Mouse (Mus musculus) heart, adult 2 months (tissue): ENCODE measurements around the gene Methig1. TPM values are rescaled to one million over a fixed set of nuclear protein-coding genes. Genes with fewer than 3 reads are reported as not detected.

Experiments
- DNase-seq, 2 experiments: peaks; one replicate each; pipeline ENCODE4 v3.0.0; 2021
- H3K27ac ChIP-seq: fragments of 200-600 bp; 2 replicates; pipeline ENCODE4 v1.8.1; 2022
- H3K27me3 ChIP-seq: fragments of 200-500 bp; 2 replicates; pipeline ENCODE4 v1.6.1; 2012; ENCODE audit warnings: mild to moderate bottlenecking, low read length, inconsistent platforms, mixed read lengths; ENCODE audit not compliant: control insufficient read depth, insufficient read depth
- H3K36me3 ChIP-seq: fragments of 200-500 bp; 2 replicates; pipeline ENCODE4 v1.6.1; 2012; ENCODE audit warnings: low read length, inconsistent platforms; ENCODE audit not compliant: control insufficient read depth, insufficient read depth
- H3K4me1 ChIP-seq: fragments of 200-500 bp; 2 replicates; pipeline ENCODE4 v1.6.1; 2011; ENCODE audit warnings: low read length; ENCODE audit not compliant: control insufficient read depth, insufficient read depth
- H3K4me3 ChIP-seq: fragments of 200-600 bp; 2 replicates; pipeline ENCODE4 v1.8.1; 2022
- H3K79me2 ChIP-seq: fragments of 200-500 bp; replicated peaks from 2 replicates; pipeline ENCODE4 v1.6.1; 2012; ENCODE audit warnings: mild to moderate bottlenecking, inconsistent platforms, low read length, moderate library complexity, mixed read lengths; ENCODE audit not compliant: control insufficient read depth, insufficient read depth
- H3K9ac ChIP-seq: fragments of 200-500 bp; 2 replicates; pipeline ENCODE4 v1.6.1; 2012; ENCODE audit warnings: low read depth, mild to moderate bottlenecking, control low read depth, inconsistent platforms, low read length, mixed read lengths
- CTCF ChIP-seq: fragments of 200-600 bp; IDR thresholded peaks from 2 replicates; pipeline ENCODE4 v1.8.1; 2022; ENCODE audit warnings: antibody characterized with exemption, mild to moderate bottlenecking, moderate library complexity
- EP300 ChIP-seq: fragments of 200-500 bp; IDR thresholded peaks from 2 replicates; pipeline ENCODE4 v1.6.1; 2011; ENCODE audit warnings: low read depth, low read length, control low read depth; ENCODE audit not compliant: insufficient read depth
- POLR2A ChIP-seq: fragments of 200-500 bp; IDR thresholded peaks from 2 replicates; pipeline ENCODE4 v1.6.1; 2011; ENCODE audit warnings: mild to moderate bottlenecking, low read depth, low read length, control low read depth; ENCODE audit not compliant: insufficient read depth
- WGBS: fragments of 180-500 bp; shearing (Covaris S2); methylation state at CpG from one replicate; pipeline ENCODE4 v1.1.7; 2018; 5-methylcytosine and 5-hydroxymethylcytosine counted together
- intact Hi-C: fragments of 180-260 bp; cut with DNase I; formaldehyde crosslinking; loops from one replicate; pipeline ENCODE4 v1.15.1; 2025
- polyA plus RNA-seq: library from polyadenylated mRNA; depleted of rRNA; stranded (reverse); fragments of >200 nt; gene quantifications from 2 replicates; pipeline ENCODE4 v1.2.3, GENCODE M21; 2012
- total RNA-seq, 2 experiments: library from RNA; stranded (reverse); gene quantifications; 2 replicates each; pipeline ENCODE4 v1.2.3; 2021

Methig1 gene
- total and polyA plus RNA-seq, 3 experiments = 0.34 TPM; not detected in 2

GRCm38 (mm10) chr15:100395561-100395960 lies 42.6 kb downstream of the Methig1 start:
- no peak for DNase-seq
- no peaks in the 10 kb centered on the region for H3K4me1 ChIP-seq
- WGBS = 97% methylated on average over 3 of the region's 3 CpGs
- H3K79me2 ChIP-seq = no peaks in the 10 kb centered on the region
- H3K27me3 ChIP-seq = no peaks in the 10 kb centered on the region
- H3K9ac ChIP-seq = no peak overlapping the region
- H3K36me3 ChIP-seq = no peaks in the 10 kb centered on the region
- H3K27ac ChIP-seq = no peak overlapping the region
- intact Hi-C loops = no loop called here
- H3K4me3 ChIP-seq = no peak overlapping the region
- TF ChIP-seq CTCF = peak; percentile 30; the same call in 1 of the 2 replicates
- no peak for TF ChIP-seq POLR2A

GRCm38 (mm10) chr15:100400592-100401250 lies 47.8 kb downstream of the Methig1 start:
- WGBS = 88% methylated on average over 16 of the region's 16 CpGs
- H3K36me3 ChIP-seq = no peaks in the 10 kb centered on the region
- no peak for DNase-seq

GRCm38 (mm10) chr15:100401811-100402210 lies 48.9 kb downstream of the Methig1 start:
- Histone ChIP-seq H3K9ac (no peak overlapping the region), H3K4me3 (no peak overlapping the region), H3K27me3 (no peaks in the 10 kb centered on the region), H3K27ac (no peak overlapping the region), H3K4me1 (0 out of 2 replicates have a peak, but pooled peaks cover 3% of the 10 kb centered on the region), H3K36me3 (no peaks in the 10 kb centered on the region), H3K79me2 (no peaks in the 10 kb centered on the region)
- no peak for DNase-seq
- no peak for TF ChIP-seq CTCF
- TF ChIP-seq EP300 = no peak
- TF ChIP-seq POLR2A = no peak
- intact Hi-C loops = no loop called here
- whole genome bisulfite sequencing = 88% methylated on average over 4 of the region's 4 CpGs

More at GRCm38 (mm10) chr15:100400592-100401250, 47.8 kb downstream of the Methig1 start:
- Histone ChIP-seq H3K27ac (no peak overlapping the region), H3K4me1 (0 out of 2 replicates have a peak, but pooled peaks cover under 1% of the 10 kb centered on the region), H3K4me3 (no peak overlapping the region), H3K9ac (no peak overlapping the region), H3K79me2 (no peaks in the 10 kb centered on the region), H3K27me3 (no peaks in the 10 kb centered on the region)
- intact Hi-C loops = no loop called here
- no peak for TF ChIP-seq CTCF
- TF ChIP-seq EP300 = no peak
- TF ChIP-seq POLR2A = no peak

- WGBS = 87% methylated on average over 14 of the region's 14 CpGs
- TF ChIP-seq CTCF (no peak), POLR2A (no peak), EP300 (no peak)
- Histone ChIP-seq H3K27ac (no peak overlapping the region), H3K79me2 (no peaks in the 10 kb centered on the region), H3K27me3 (no peaks in the 10 kb centered on the region), H3K4me1 (0 out of 2 replicates have a peak, but pooled peaks cover 3% of the 10 kb centered on the region), H3K4me3 (no peak overlapping the region), H3K36me3 (no peaks in the 10 kb centered on the region), H3K9ac (no peak overlapping the region)
- no peak for DNase-seq
- intact Hi-C loops = no loop called here
Observed at GRCm38 (mm10) chr15:100402347-100402746, 49.4 kb downstream of the Methig1 start.

GRCm38 (mm10) chr15:100402798-100403197 lies 49.8 kb downstream of the Methig1 start:
- H3K79me2 ChIP-seq = no peaks in the 10 kb centered on the region
- H3K4me1 ChIP-seq = 0 out of 2 replicates have a peak, but pooled peaks cover 3% of the 10 kb centered on the region
- no peak overlapping the region for H3K4me3 ChIP-seq
- no peak for DNase-seq
- no peaks in the 10 kb centered on the region for H3K27me3 ChIP-seq
- H3K36me3 ChIP-seq = no peaks in the 10 kb centered on the region
- intact Hi-C loops = no loop called here
- TF ChIP-seq POLR2A (no peak), EP300 (no peak), CTCF (no peak)
- H3K9ac ChIP-seq = no peak overlapping the region
- WGBS = 87% methylated on average over 4 of the region's 4 CpGs
- H3K27ac ChIP-seq = no peak overlapping the region

GRCm38 (mm10) chr15:100403318-100404000 lies 50.5 kb downstream of the Methig1 start:
- no peak overlapping the region for H3K27ac ChIP-seq
- 0 out of 2 replicates have a peak, but pooled peaks cover 3% of the 10 kb centered on the region for H3K4me1 ChIP-seq
- no peaks in the 10 kb centered on the region for H3K27me3 ChIP-seq
- H3K9ac ChIP-seq = no peak overlapping the region
- TF ChIP-seq EP300 (no peak), POLR2A (no peak), CTCF (no peak)
- H3K4me3 ChIP-seq = no peak overlapping the region
- no peaks in the 10 kb centered on the region for H3K79me2 ChIP-seq
- intact Hi-C loops = no loop called here
- H3K36me3 ChIP-seq = no peaks in the 10 kb centered on the region
- WGBS = 91% methylated on average over 16 of the region's 16 CpGs
- DNase-seq = no peak
